Mouse (Mus musculus) c-Kit-negative CD71-positive TER-119-positive erythroid progenitor cells, embryonic 14.5 days (primary cell): ENCODE measurements around the gene Igf1r.

Source experiments
- DNase-seq: peaks from one replicate; pipeline ENCODE4 v3.0.0-alpha.2; 2013; ENCODE audit warnings: low read depth, low spot score

Gene Igf1r

GRCm38 (mm10) chr7:68227021-68227420, 274.4 kb downstream of the Igf1r start:
- DNase-seq: no peak

GRCm38 (mm10) chr7:68227621-68228020, 275.0 kb downstream of the Igf1r start:
- no peak for DNase-seq

GRCm38 (mm10) chr7:68228491-68228890, 275.9 kb downstream of the Igf1r start:
- no peak for DNase-seq

GRCm38 (mm10) chr7:68230831-68231230, 278.2 kb downstream of the Igf1r start:
- no peak for DNase-seq

GRCm38 (mm10) chr7:68232521-68232920, 279.9 kb downstream of the Igf1r start:
- no peak for DNase-seq

GRCm38 (mm10) chr7:68233619-68234223, 281.1 kb downstream of the Igf1r start:
- no peak for DNase-seq

GRCm38 (mm10) chr7:68236817-68237216, 284.2 kb downstream of the Igf1r start:
- no peak for DNase-seq

- DNase-seq: no peak
These were observed 286.7 kb downstream of the Igf1r start for GRCm38 (mm10) chr7:68239220-68239827.

GRCm38 (mm10) chr7:68241205-68241604, 288.6 kb downstream of the Igf1r start:
- no peak for DNase-seq

- DNase-seq: no peak
These were observed 293.1 kb downstream of the Igf1r start for GRCm38 (mm10) chr7:68245681-68246080.

- no peak for DNase-seq
These were observed 293.6 kb downstream of the Igf1r start for GRCm38 (mm10) chr7:68246249-68246648.

GRCm38 (mm10) chr7:68250411-68250810, 297.8 kb downstream of the Igf1r start:
- no peak for DNase-seq

GRCm38 (mm10) chr7:68250902-68251301, 298.3 kb downstream of the Igf1r start:
- no peak for DNase-seq

GRCm38 (mm10) chr7:68257767-68258166, 305.1 kb downstream of the Igf1r start:
- DNase-seq: no peak

- DNase-seq: no peak
These were observed 305.9 kb downstream of the Igf1r start for GRCm38 (mm10) chr7:68258326-68259150.

GRCm38 (mm10) chr7:68259523-68260081, 307.0 kb downstream of the Igf1r start:
- no peak for DNase-seq

GRCm38 (mm10) chr7:68262612-68263200, 310.1 kb downstream of the Igf1r start:
- no peak for DNase-seq

- DNase-seq: no peak
These were observed 310.9 kb downstream of the Igf1r start for GRCm38 (mm10) chr7:68263346-68264027.

- no peak for DNase-seq
These were observed 311.4 kb downstream of the Igf1r start, which contains the start of gene Pgpep1l for GRCm38 (mm10) chr7:68264028-68264453. Pgpep1l (minus strand) TSS chr7:68264233.

- DNase-seq: no peak
These were observed 311.9 kb downstream of the Igf1r start for GRCm38 (mm10) chr7:68264531-68264930.

- no peak for DNase-seq
These were observed 312.8 kb downstream of the Igf1r start for GRCm38 (mm10) chr7:68265391-68265790.
